Mouse (Mus musculus) left cerebral cortex, postnatal 14 days (tissue): ENCODE measurements around the gene Slc7a1. TPM values are rescaled to one million over a fixed set of nuclear protein-coding genes. Genes with fewer than 3 reads are reported as not detected.

ENCODE experiments used
- DNase-seq, 2 experiments: peaks; one replicate each; pipeline ENCODE4 v3.0.0; 2021 to 2022; ENCODE audit warnings: low spot score in 2 of 2, mixed read lengths in 1 of 2
- intact Hi-C: fragments of 180-260 bp; cut with DNase I; formaldehyde crosslinking; loops from one replicate; pipeline ENCODE4 v1.15.1; 2025
- total RNA-seq, 2 experiments: library from RNA; stranded (reverse); gene quantifications; 2 replicates each; pipeline ENCODE4 v1.2.3; 2021

The Slc7a1 gene
- total RNA-seq, 2 experiments from 2014 or later: 47.9 to 50.6 TPM

DNA sequence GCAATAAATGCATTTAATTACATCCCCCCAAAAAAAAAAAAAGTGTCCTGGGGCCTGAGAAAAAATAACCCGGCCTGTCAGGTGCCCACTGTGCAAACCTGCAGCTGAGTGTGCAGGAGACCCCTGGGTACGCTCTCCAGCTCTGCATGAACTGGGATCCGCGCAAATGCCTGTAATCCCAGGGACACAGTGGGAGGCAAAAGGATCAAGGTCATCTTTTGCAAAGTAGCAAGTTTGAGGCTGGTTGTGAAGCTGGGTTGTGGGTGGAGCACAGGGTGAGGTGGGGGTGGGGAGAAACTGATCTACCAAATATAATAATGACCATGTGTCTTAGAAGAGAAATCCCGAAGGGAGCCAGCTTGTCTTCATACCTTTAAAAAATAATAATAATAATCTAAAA lies 1.8 kb downstream of the Slc7a1 start:
- intact Hi-C loops: no loop called here

DNA sequence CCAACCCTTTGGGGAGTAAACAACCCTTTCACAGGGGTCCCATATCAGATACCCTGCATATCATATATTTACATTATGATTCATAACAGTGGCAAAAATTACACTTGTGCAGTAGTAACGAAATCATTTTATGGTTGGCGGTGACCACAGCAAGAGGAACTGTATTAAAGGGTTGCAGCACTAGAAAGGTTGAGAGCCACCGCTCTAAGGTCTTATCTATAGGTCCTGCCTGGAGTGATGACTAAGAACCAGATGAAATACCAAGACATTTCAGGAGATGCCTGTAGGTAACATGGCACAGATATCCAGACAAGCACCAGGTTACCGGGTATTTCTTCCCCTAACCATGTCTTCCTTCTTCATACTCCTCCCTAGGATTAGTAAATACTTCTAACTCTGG lies 2.3 kb downstream of the Slc7a1 start:
- DNase-seq: no peak
- intact Hi-C loops: no loop called here

More for the DNA sequence above, 1.8 kb downstream of the Slc7a1 start:
- DNase-seq: no peak

DNA sequence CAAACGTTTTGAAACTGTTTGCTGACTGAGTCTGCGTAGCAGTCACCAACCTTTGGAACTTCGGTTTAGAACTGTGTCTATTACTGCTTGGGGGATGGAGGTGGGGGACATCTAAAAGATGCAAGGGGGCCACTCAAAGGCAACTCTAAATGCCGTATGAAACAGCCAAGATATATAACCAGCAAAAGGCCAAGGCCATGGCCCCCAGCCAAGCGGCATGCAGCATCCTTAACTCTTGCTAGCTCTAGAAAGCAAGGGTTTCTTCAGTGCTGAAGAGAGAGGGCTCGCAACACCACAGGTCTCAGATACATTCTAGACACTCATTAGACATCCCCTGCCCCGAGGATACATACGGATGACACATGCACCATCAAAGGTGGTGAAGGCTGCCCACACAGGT lies 6.4 kb downstream of the Slc7a1 start:
- no peak for DNase-seq
- intact Hi-C loops: no loop called here

DNA sequence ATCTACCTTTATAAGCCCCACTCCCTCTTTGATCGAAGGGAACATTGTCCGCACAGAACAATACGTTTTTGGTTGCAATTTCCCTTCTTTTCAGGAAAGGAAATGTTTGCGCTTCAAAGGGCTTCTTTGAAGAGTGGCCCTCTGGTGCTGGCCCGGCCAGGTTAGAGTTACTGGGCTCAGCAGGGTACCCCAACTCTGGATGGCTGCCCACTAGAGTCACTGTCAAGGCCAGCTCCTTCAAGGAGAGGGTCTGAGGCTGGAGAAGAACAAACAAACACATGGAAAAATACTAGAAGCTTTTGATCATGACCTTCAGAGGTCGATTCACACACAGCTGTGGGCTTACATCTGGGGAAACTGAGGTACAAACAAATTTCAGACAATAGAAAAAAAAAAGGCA lies 6.9 kb downstream of the Slc7a1 start:
- intact Hi-C loops: no loop called here
- DNase-seq: no peak

DNA sequence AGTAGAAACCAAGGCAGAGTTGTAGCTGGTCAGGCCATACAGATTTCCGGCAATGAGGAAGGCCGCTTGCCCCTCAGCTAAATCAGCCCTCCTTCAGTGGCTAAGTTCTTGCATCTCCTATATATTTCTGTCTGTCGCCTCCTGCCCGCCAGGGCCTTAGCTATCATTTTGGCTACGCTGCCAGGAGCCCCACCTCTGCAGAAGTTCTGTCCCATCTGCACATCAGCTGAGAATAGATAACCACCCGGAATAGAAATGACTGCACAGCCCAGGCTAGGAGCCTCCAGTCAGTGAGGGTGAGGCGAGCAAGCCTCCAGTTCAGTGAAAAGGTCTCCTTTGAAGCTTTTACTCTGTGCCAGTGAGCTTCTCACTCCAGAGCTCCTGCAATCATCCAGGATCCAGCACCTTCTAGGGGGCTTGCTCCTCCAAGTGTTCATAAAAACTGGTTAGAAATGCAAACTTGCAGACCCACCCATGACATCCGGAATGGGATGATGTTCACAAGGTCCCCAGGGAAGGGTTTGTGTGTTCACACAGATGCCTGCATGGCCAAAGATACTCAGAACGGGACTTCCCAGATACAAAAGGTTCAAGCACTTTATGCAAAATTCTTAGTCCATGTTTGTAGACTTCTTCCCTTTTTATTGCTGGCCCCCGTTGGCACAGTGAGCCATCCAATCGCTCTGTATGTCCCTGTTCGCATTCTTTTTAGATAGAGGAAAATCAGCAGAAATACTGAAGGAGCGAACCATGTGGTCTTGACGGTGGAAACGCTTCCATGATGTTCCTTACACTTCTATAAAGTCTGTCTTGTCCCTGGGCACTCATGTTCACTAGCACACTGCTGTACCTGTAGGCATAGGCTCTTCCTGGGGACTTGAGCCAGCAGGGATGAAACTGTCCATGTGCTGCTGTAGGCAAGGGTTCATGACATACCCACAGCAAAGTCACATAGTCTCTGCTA lies 10.4 kb downstream of the Slc7a1 start:
- intact Hi-C loops: loop anchor here (5.0 kb wide), 1 partner anchor 52 kb away; no protein-coding TSS in a partner anchor
- no peak for DNase-seq

DNA sequence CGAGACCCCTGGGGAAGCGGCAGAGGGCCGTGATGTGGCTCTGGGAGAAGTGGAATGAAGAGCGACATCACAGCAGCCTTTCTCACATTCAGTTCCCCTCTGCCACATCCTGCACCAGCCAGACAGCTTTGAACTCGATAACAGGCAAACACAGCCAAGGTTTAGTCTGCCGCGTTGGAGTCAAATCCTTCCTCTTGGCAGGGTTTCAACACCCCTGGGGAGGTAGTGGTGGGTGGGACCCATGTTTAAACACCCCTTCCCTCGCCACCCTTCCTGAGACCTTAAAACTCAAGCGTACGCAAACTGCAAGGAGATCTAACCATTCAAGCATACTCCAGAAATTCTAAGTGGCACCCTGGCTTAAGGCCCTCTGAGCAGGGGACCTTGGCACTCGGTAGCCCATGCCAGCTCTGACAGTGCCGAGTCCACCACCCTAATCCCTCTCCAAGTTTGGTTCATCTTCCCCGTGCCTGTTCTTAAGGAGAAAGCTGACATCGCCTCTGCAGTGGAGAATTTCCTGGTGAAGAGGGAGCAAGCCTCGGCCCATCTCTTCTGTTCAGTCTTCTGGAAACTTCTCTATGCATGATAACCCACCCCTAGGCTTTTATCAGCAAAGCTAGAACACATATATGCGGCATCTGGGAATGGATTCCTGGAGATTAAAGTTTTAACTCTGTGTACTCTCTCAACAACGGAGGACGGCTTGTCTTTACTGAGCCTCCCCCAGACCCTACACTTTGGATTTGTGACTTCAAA lies 11.3 kb downstream of the Slc7a1 start:
- DNase-seq: no peak
- intact Hi-C loops: loop anchor here (5.0 kb wide), 1 partner anchor 51 kb away; no protein-coding TSS in a partner anchor

DNA sequence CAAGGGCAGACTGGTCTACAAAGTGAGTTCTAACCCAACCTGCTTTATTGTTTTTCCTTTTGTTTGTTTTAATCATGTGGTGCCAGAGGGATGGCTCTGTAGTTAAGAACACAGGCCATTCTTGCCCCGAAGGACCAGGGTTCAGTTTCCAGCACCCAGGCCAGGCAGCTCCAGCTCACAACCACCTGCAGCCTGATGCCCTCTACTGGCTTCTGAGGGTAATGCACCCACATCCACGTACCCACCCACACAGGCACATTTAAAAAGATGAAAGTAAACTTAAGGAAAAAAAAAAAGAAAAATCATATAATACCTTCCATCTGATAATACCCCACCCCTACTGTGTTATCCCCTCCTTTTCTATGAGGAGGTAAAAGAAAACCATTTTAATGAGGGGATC lies 11.9 kb downstream of the Slc7a1 start:
- DNase-seq: no peak
- intact Hi-C loops: loop anchor here (5.0 kb wide), 1 partner anchor 51 kb away; no protein-coding TSS in a partner anchor

DNA sequence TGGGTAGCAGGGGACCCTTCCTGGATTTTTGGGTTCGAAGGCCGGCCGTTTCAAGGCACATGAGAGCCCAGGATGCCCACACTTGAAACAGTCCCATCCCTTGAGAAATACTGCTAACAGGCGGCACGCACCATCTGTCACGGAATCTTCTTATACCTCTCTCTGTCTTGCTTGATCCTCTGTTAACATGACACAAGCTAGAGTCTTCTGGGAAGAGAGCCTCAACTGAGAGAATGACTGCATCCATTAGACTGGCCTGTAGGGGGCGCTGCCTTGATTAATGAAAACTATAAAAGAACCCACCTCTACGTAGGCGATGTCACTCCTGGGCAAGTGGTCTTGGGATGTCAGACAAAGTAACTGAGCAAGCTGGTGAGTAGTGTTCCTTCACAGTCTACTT lies 13.2 kb downstream of the Slc7a1 start:
- intact Hi-C loops: loop anchor here (5.0 kb wide), 1 partner anchor 49 kb away; no protein-coding TSS in a partner anchor
- DNase-seq: peak; percentile 55

DNA sequence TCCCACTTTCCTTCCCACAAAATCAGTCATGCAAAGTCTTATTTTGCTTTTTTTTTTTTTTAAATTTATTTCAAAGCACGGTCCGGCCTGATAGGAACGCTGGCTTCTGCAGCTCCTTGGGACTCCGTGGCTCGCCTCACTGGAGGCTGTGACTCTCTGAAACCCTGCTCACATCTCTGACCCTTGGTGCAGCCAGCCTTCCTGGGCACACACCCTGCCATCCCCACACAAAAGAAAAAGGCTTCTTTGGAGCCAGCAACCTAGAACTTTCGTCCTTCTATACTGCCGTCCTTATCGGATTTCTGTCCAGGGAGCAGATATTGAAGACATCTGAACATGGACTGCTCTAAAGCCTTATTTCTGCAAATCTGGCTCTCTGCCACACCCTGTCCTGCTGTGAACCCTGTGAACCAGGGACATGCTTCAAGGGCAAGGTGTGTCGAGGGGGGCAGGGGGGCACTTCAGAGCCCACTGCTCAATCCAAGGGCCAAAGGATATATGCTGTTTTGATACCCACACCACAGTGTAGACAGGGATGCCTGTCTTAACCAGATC lies 15.1 kb downstream of the Slc7a1 start:
- intact Hi-C loops: loop anchor here (5.0 kb wide), 1 partner anchor 47 kb away; no protein-coding TSS in a partner anchor
- no peak for DNase-seq

DNA sequence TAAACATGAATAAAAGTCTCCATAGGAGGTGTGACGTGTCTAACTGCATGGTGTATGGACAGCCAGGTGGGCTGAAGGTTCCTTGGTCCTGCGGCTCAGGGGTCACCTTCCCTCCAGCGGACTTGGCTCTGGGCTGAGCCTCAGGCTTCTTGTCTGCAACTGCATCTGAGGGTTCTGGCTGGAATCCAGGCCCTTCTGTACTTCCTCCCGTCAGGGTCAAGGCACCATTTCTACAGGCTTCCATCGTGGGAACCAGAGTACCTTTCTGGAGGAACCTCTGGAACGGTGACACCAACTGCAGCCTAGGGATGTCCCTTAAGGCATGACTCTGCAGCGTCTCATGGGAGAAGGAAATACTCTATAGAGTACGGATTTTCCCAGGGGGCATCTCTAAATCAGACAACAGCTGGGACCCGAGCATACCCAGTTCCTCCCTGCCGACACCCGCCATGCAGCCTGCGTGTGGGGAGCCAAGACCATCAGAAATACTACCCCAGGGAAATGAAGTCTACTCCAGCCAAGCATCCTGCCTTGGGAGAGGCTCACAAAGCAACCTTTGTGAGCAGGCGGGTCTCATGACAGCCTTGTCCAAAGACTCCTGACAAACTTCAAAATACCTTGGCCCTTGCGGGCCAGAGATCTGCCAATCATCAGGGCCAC lies 15.7 kb downstream of the Slc7a1 start:
- DNase-seq: no peak
- intact Hi-C loops: no loop called here

DNA sequence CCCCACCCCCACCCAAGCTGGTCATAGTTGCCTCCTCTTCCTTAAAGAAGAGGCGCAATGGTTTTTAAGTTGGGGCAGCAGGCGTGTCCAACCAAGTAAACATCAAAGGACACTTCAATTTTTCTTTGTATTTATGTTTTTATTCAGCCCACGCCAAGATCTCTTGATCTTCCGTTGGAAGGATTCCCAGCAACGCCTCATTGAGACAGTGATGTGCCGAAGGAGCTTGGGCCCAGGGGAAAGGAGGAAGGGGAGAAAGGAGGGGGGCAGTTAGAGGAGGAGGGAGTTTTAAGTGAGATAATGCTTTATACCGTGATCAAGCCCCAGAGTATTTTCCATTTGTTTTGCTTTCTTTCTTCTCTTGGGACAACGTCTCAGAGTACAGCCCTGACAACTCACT lies 18.6 kb downstream of the Slc7a1 start:
- DNase-seq: no peak
- intact Hi-C loops: no loop called here

DNA sequence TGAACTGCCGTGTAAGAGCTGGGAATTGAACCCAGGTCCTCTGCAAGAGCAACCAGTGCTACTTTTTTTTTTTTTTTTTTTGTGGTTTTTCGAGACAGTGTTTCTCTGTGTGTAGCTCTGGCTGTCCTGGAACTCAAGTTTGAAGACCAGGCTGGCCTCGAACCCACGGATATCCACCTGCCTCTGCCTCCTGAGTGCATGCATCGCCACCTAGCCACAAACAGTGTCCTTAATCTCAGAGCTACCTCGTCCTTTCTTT lies 19.5 kb downstream of the Slc7a1 start:
- no peak for DNase-seq
- intact Hi-C loops: no loop called here

DNA sequence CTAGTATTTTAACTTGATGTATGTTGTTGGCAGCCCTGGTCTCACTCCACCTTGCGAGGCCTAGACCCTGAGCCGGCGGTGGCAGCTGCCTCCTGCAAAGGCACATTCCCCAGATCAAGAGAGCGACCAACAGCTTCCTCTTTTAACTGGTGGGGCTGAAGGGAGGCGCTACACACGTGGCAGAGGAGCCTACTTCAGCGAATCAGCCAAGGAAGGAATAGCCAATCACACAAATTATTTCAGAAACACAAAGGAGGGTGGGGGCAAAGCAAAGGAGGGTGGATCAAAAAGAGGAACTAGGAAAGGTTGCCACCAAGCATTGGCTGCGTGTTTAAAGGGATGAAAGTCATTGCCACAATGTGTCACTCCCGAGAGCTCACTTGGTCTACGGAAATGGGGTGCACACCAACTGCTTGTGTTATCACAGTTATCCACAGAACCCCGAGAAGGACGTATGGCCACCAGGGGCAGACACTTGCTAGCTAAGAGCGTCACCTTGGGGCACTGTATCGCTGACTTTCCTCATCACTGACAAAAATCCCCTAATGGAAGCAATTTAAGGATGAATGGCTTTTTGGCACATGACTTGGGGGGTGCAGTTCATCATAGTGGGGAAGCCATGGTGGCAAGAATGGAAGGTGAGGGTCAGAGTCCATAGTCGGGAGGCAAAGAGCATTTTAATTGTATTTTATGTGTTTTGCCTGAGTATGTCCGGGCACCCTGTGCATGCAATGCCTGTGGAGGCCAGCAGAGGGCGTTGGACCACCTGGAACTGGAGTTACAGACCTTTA lies 20.1 kb downstream of the Slc7a1 start:
- intact Hi-C loops: no loop called here
- DNase-seq: no peak

DNA sequence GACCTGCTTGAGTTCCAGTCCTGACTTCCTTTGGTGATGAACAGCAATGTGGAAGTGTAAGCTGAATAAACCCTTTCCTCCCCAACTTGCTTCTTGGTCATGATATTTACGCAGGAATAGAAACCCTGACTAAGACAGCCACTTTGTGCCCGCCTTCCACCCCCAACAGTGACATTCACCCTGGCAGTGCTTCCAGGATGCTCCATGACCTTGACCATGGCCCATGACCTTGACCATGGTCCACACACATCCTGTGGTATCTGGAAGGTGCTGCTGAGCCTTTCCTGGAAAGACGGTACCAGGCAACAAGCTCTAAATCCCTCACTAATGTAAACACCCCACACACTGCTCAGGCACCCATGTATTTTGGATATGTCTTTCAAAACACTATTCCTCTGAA lies 21.0 kb downstream of the Slc7a1 start:
- intact Hi-C loops: no loop called here
- DNase-seq: no peak

DNA sequence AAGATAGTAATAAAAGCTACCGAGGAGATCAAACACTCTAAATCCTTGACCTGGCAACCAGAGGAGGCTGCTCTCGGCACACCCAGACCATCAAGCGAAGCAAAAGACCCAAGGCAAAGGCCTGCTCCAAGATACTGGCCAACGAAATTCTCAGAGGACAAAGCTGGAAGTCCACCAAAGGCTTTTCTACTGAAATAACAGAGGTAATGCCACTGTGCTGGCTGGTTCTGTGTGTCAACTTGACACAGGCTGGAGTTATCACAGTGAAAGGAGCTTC lies 21.5 kb downstream of the Slc7a1 start:
- no peak for DNase-seq
- intact Hi-C loops: no loop called here

DNA sequence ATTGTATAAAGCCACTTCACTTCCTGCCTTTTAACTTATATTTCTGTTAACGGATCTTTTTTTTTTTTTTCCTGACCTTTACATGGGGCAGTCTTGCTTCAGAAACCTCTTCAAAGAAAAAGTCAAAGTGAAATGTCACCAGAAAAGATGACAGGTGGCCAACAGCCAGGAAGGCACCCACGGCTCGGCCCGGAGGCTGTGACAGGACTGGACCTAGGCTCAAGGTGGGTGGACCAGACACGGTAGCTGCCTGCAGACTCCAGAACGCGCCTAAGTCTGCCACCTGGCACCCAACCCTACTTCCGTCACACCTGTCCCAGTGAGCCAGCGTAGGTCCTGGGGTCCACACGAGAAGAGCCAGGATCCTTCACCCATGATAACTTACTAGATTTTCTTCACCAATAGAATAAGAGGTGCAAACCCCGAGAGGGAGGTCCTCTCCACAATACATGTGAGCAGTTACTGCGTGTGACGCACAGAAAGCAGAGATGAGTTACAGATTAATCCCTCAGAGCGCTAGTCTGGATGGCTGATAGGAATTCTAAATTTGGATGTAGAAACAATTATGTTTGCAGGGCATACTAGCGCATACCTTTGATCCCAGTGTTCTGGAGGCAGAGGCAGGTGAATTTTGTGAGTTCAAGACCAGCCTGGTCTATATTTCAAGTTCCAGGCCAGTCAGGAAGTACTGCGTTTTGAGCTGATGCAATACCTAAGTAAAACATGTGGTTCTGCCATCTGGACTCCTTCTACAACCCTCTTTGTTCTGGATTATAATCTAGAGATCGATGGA lies 22.1 kb downstream of the Slc7a1 start:
- no peak for DNase-seq
- intact Hi-C loops: no loop called here

DNA sequence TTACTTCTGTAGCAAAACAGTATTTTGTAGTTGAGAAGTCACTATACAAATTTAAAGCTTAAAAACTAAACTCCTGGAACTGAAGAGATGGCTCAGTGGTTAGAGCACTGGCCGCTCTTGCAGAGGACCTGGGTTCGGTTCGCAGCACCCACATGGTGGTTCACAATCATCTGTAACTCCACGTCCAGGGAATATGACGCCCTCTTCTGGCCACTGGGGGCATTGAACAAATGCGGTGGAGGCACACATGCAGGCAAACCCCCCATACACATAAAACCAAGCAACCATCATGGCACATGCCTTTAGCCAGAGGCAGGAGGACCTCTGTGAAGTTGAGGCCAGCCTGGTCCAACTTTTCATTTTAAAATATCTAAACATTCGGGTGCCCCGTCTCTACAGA lies 23.3 kb downstream of the Slc7a1 start:
- intact Hi-C loops: no loop called here
- no peak for DNase-seq

DNA sequence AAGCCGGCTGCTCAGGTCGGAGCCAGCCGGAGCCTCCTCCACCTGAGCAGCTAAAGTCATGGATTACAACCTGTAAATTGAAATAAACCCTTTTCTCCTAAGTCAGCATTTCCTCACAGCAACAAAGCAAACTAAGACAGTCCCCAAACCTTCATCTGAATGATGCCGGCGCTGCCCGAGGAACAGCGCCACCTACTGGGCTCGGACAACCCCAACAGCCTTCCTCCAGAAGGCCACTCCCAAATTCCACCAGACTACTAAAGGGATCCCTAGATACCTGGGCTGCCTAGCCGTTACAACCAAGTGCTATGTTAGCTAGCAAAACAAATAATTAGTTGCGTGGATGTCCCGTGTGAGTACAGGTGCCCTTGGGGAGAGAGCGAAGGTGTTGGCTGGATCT lies 24.2 kb downstream of the Slc7a1 start:
- intact Hi-C loops: no loop called here
- DNase-seq: no peak
